Mouse (Mus musculus) liver (tissue): Measurements from ENCODE around the gene Donson.

Experiments
- DNase-seq: peaks from one replicate; pipeline ENCODE4 v3.0.0-alpha.2; 2020; ENCODE audit warnings: mixed read lengths

Gene Donson

GRCm38 (mm10) chr16:91640171-91640570, 48.4 kb downstream of the Donson start:
- DNase-seq = no peak

- DNase-seq = no peak
Measured at GRCm38 (mm10) chr16:91639636-91640035, 48.9 kb downstream of the Donson start.

- no peak for DNase-seq
Measured at GRCm38 (mm10) chr16:91639161-91639560, 49.4 kb downstream of the Donson start.

DNA sequence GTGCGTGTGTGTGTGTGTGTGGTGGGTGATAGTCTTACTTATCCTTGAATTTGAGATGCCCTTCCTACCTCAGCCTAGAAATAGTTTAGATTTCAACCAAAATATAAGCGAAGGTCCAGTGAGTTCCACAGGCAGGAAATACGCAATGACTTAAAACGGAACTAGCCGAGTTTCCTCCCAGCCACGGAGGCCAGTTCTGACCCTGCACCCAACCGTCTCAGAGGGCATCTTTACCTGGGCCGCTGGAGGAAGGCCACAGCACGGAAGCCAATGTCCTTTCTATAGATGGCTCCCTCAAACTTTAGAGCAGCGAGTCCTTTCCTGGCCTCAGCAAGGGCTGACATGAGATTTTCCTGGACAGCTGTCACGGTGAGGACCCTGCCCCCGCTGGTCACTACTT, 54.9 kb downstream of the Donson start:
- no peak for DNase-seq

- no peak for DNase-seq
Measured at GRCm38 (mm10) chr16:91632940-91633339, 55.6 kb downstream of the Donson start.

GRCm38 (mm10) chr16:91632439-91632838, 56.1 kb downstream of the Donson start:
- DNase-seq = no peak

- DNase-seq = no peak
Measured at GRCm38 (mm10) chr16:91630584-91630983, 58.0 kb downstream of the Donson start.

DNA sequence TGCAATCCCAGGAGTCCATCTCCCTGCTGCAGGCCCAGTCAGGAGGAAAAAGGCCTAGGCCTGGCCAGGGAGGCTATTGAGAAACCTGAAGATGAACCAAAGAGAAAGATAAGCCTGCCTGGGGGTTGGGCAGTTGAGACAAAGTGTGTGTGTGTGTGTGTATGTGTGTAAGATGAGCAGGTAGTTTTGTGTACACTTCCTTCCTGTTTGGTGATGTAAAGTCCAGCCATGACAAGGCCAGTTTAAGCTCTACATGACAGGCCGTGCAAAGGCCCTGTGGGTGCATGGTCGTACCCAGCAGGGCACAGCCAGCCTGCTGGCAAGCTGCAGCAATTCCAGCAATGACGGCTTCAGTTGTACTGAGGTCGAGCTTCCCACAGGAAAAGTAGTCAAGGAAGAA, 58.8 kb downstream of the Donson start:
- DNase-seq = no peak

- DNase-seq = no peak
Measured at GRCm38 (mm10) chr16:91628673-91629072, 59.9 kb downstream of the Donson start.

DNA sequence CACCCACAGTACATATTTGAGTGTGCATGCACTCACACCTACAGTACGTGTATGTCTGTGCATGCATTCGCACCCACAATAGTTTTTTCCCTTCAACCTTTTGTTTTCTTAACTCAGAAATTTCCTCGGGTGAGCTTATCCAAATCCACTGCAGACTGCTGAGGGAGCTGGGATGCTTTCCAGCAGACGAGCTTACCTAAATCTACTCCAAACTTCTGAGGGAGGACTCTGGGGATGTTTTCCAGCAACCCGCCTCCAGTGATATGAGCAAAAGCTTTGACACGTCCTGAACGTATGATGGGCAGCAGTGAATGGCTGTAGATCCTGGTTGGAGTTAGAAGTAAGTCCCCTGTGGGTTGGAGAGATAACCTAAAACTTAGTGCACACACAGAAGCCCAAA, 60.7 kb downstream of the Donson start:
- DNase-seq = no peak
